Mouse (Mus musculus): Measurements from ENCODE around the gene Cited2. TPM values are rescaled to one million over a fixed set of nuclear protein-coding genes. Genes with fewer than 3 reads are reported as not detected.
A peak's percentile ranks its signal among the peaks of the same experiment; 100 is the strongest.

The Cited2 gene
- polyA plus RNA-seq (2014; fragmentation: Nextera tagmentation; extraction: Ambion mirVana), result 71.2 and 71.7 TPM in 2 replicates

DNA sequence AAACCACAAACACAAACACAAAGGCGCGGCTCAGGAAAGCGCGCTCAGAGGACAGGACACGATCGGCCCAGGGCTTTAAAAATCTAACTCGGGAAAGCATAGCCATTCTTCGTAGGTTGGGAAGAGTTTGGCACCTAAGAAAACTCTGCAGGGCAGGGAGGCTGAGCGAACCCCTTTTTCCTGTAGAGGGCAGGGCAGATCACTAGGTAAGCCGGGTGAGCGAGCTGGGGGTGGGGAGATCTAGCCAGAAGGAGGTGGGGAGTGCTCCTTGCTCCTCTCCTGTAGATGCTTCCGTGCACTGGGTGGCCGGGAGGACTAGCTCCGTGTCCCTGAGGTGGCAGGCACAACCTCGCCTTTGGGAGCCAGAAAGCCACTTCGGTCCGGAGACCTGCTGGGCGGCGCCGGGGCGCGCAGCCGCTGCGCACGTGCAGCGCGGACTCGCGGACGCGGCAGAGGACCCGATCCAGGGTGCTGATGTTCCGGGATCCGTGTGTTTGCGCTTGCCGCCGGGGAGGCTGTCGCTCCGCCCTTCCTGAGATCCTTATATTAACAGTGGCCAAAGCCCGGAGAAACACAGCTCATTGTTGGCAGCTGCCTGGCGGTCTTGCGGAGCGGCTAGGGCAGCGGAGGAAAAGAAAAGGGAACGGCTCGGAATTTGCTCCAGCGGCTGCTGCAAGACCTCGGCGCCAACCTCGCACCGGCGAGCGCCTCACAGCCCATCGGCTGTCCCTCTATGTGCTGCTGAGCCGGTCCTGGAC lies at the start of gene Cited2:
TSS of gene Cited2 (plus strand) at position 566 of the 758 bp plus-strand sequence.
- under 1% methylated on average over 55 of the region's 55 CpGs for WGBS
- DNase-seq (peak; percentile 97), ATAC-seq (ENCODE audit: low FRiP score, low TSS enrichment) (peak; percentile 85)
- Histone ChIP-seq H3K4me3 (replicated peaks; ENCODE audit: low read depth, low read length) (peak within 1 kb of the TSS; percentile 95), H3K9ac (replicated peaks; ENCODE audit: low read length) (peak within 1 kb of the TSS; percentile 98), H3K27ac (replicated peaks; ENCODE audit: low read depth, low read length) (peak within 1 kb of the TSS; percentile 100), H3K4me1 (ENCODE audit: control insufficient read depth, insufficient read depth, low read length) (peaks cover 26% of the 10 kb centered on the region), H3K9me3 (ENCODE audit: control insufficient read depth, low read length) (no peaks in the 10 kb centered on the region), H3K36me3 (ENCODE audit: control insufficient read depth, insufficient read depth, low read length) (no peaks in the 10 kb centered on the region), H3K27me3 (ENCODE audit: control insufficient read depth, insufficient read depth, low read length) (no peaks in the 10 kb centered on the region), H3K4me2 (ENCODE audit: low read length) (peak within 1 kb of the TSS; percentile 80)

DNA sequence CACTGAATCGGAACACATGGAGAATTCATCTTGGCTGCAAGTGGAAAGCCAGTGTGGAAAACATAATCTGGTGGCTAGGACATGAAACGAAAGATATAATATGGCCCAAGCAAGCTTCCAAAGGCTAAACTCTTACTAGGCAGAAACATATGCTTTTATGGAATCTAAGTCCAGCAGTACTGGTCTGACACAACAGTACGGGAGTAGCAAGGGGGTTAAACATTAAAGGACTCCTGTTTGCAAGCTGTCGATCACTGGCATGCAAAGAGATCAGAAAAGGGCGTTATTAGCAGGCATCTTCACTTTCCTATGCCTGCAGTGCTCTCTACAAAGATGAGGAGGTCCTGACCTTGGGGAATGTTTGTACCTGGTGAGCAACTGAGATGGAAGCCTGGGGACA lies 48.6 kb upstream of the Cited2 start:
- Histone ChIP-seq H3K27me3 (ENCODE audit: control insufficient read depth, insufficient read depth, low read length) (no peaks in the 10 kb centered on the region), H3K27ac (replicated peaks; ENCODE audit: low read depth, low read length) (no peak overlapping the region), H3K36me3 (ENCODE audit: control insufficient read depth, insufficient read depth, low read length) (no peaks in the 10 kb centered on the region), H3K4me3 (replicated peaks; ENCODE audit: low read depth, low read length) (no peak overlapping the region), H3K4me2 (ENCODE audit: low read length) (no peak overlapping the region), H3K9me3 (ENCODE audit: control insufficient read depth, low read length) (no peaks in the 10 kb centered on the region), H3K9ac (replicated peaks; ENCODE audit: low read length) (no peak overlapping the region), H3K4me1 (ENCODE audit: control insufficient read depth, insufficient read depth, low read length) (no peaks in the 10 kb centered on the region)
- DNase-seq (no peak), ATAC-seq (ENCODE audit: low FRiP score, low TSS enrichment) (no peak)
- 92% methylated on average over 5 of the region's 5 CpGs for WGBS

DNA sequence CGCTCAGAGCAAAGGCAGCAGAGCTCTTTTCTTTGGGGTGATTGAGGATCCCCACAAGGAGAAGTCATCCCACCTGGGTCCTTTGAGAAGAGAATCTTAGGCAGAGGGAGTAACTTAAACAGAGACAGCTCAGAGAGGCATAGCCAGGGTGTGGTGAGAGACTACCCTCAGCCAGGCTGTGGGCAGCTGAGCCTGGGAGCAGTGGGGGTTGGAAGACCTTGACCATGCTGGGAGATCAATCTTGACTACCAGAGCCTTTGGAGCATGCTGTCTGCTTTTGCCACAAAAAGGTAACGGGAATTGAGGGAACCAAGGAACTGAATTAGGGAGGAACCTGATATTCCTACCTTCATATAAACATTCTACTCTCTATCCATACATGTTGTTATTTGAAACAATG lies 48.1 kb upstream of the Cited2 start:
- Histone ChIP-seq H3K4me2 (ENCODE audit: low read length) (no peak overlapping the region), H3K27ac (replicated peaks; ENCODE audit: low read depth, low read length) (no peak overlapping the region), H3K4me3 (replicated peaks; ENCODE audit: low read depth, low read length) (no peak overlapping the region), H3K36me3 (ENCODE audit: control insufficient read depth, insufficient read depth, low read length) (no peaks in the 10 kb centered on the region), H3K4me1 (ENCODE audit: control insufficient read depth, insufficient read depth, low read length) (no peaks in the 10 kb centered on the region), H3K9me3 (ENCODE audit: control insufficient read depth, low read length) (no peaks in the 10 kb centered on the region), H3K9ac (replicated peaks; ENCODE audit: low read length) (no peak overlapping the region), H3K27me3 (ENCODE audit: control insufficient read depth, insufficient read depth, low read length) (no peaks in the 10 kb centered on the region)
- ATAC-seq (ENCODE audit: low FRiP score, low TSS enrichment) (no peak), DNase-seq (no peak)
- 97% methylated on average over 2 of the region's 2 CpGs for WGBS

DNA sequence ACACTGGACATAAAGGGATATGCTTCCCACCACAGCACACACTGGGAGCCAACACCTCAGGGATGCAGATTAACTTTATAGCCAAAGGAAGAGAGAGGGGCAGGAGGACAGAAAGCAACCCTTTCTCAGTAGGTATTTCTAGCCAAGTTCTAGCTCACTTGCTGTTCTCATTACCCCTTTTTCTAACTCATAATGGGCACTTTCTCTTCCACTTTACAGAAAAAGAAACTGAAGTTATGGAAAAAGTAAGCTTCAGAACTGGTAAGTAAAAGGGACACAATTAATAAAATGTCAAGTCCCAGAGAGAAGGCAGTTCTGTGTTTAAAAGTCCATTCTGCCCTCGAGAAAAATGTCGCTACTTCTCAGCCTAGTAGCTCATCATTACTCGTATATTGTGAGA lies 46.6 kb upstream of the Cited2 start:
- no peak overlapping the region for H3K4me2 ChIP-seq (ENCODE audit: low read length)
- H3K9me3 ChIP-seq (ENCODE audit: control insufficient read depth, low read length), result no peaks in the 10 kb centered on the region
- 85% methylated on average over 3 of the region's 3 CpGs for WGBS
- no peak overlapping the region for H3K4me3 ChIP-seq (replicated peaks; ENCODE audit: low read depth, low read length)
- no peak overlapping the region for H3K9ac ChIP-seq (replicated peaks; ENCODE audit: low read length)
- DNase-seq (no peak), ATAC-seq (ENCODE audit: low FRiP score, low TSS enrichment) (no peak)
- no peaks in the 10 kb centered on the region for H3K36me3 ChIP-seq (ENCODE audit: control insufficient read depth, insufficient read depth, low read length)
- H3K27me3 ChIP-seq (ENCODE audit: control insufficient read depth, insufficient read depth, low read length), result no peaks in the 10 kb centered on the region
- H3K4me1 ChIP-seq (ENCODE audit: control insufficient read depth, insufficient read depth, low read length), result no peaks in the 10 kb centered on the region
- no peak overlapping the region for H3K27ac ChIP-seq (replicated peaks; ENCODE audit: low read depth, low read length)

DNA sequence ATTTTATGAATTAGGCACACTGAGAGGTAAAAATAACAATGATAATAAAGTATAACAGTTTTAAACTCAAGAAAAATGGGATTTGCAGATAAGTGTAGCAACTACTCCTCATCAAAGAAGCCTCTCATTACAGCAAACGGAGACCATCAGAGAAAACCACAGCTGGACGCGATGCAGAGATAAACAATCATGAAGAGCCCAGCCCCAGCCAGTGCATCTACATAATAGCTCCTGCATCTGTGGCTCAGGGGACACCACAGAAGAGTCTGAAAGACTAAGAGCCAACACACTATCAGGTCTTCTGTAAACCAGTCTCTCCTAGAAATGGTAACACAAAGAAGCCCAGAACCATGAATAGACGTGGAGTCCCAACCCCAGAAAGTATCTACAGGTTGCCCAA lies 45.7 kb upstream of the Cited2 start:
- Histone ChIP-seq H3K27me3 (ENCODE audit: control insufficient read depth, insufficient read depth, low read length) (no peaks in the 10 kb centered on the region), H3K27ac (replicated peaks; ENCODE audit: low read depth, low read length) (no peak overlapping the region), H3K4me1 (ENCODE audit: control insufficient read depth, insufficient read depth, low read length) (no peaks in the 10 kb centered on the region), H3K4me2 (ENCODE audit: low read length) (no peak overlapping the region), H3K9me3 (ENCODE audit: control insufficient read depth, low read length) (no peaks in the 10 kb centered on the region), H3K9ac (replicated peaks; ENCODE audit: low read length) (no peak overlapping the region), H3K4me3 (replicated peaks; ENCODE audit: low read depth, low read length) (no peak overlapping the region), H3K36me3 (ENCODE audit: control insufficient read depth, insufficient read depth, low read length) (no peaks in the 10 kb centered on the region)
- ATAC-seq (ENCODE audit: low FRiP score, low TSS enrichment) (no peak), DNase-seq (no peak)
- WGBS, result 88% methylated on average over 4 of the region's 4 CpGs

DNA sequence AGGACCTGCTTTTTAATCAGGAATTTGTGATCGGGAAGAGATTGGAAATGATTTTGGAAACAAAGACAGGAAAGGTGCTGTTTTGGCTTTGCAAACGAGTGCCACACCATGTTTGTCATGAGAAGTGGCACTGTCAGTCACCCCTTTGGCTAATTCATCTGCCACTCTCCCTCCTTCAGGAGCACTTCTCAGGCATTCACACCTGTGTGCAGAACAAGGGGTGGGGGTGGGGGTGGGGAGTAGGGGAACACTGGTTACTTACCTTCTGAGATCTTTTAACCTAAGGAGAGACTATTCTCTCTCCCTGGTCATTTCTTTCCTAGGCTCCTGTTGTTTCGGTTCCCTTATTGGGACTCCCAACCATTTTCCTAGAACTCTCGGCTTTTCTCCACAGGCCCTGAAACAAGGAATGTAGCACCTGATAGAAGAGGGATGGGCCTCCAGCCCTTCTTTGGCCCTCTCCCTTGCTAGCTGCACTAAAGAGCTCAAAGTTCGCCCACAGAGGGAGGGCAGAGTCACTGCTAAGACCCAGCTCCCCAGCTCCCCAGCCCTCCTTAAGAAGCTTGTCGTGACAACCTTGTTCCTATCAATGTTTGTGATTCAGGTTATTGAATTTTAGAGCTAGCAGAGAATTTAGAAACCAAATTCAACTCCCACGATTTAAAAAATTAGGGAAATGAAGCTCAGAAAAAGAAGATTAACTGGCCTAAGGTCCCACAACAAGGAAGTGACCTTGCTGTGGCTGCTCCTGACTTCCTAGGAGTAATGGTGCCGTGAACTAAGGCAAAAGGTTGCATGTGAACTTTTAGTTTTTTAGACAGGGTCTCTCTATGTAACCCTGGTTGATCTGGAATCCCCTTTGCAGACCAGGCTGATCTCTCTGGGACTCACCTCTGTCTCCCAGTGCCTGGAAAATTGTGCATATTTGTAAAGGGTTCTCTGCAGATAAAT lies 42.3 kb upstream of the Cited2 start:
- Histone ChIP-seq H3K4me1 (ENCODE audit: control insufficient read depth, insufficient read depth, low read length) (no peaks in the 10 kb centered on the region), H3K27ac (replicated peaks; ENCODE audit: low read depth, low read length) (no peak overlapping the region), H3K9me3 (ENCODE audit: control insufficient read depth, low read length) (no peaks in the 10 kb centered on the region), H3K36me3 (ENCODE audit: control insufficient read depth, insufficient read depth, low read length) (no peaks in the 10 kb centered on the region), H3K27me3 (ENCODE audit: control insufficient read depth, insufficient read depth, low read length) (no peaks in the 10 kb centered on the region), H3K9ac (replicated peaks; ENCODE audit: low read length) (no peak overlapping the region), H3K4me3 (replicated peaks; ENCODE audit: low read depth, low read length) (no peak overlapping the region), H3K4me2 (ENCODE audit: low read length) (no peak overlapping the region)
- DNase-seq (no peak), ATAC-seq (ENCODE audit: low FRiP score, low TSS enrichment) (no peak)
- WGBS, result 83% methylated on average over 8 of the region's 8 CpGs

DNA sequence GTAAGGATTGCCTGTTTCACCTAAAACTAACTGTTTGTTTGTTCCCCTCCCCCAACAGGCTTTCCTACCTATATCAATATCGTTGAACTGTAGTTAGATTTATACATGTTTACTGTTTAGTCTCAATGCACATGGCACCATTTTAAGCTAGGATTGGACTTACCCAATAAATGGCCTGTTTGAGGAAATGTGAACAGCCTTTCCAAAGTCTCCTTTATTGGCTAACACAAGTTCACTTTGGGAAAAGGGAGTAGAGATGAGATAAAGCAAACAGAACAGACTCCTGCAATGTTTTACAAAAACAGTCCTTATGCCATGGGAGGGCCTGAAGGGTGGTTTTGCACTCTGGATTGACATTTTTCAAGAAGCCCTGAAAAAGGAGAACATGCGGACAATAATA lies 41.6 kb upstream of the Cited2 start:
- DNase-seq (no peak), ATAC-seq (ENCODE audit: low FRiP score, low TSS enrichment) (no peak)
- no peak overlapping the region for H3K9ac ChIP-seq (replicated peaks; ENCODE audit: low read length)
- H3K4me2 ChIP-seq (ENCODE audit: low read length), result no peak overlapping the region
- no peaks in the 10 kb centered on the region for H3K9me3 ChIP-seq (ENCODE audit: control insufficient read depth, low read length)
- H3K27me3 ChIP-seq (ENCODE audit: control insufficient read depth, insufficient read depth, low read length), result no peaks in the 10 kb centered on the region
- H3K36me3 ChIP-seq (ENCODE audit: control insufficient read depth, insufficient read depth, low read length), result no peaks in the 10 kb centered on the region
- no peaks in the 10 kb centered on the region for H3K4me1 ChIP-seq (ENCODE audit: control insufficient read depth, insufficient read depth, low read length)
- 94% methylated on average over 2 of the region's 2 CpGs for whole genome bisulfite sequencing
- no peak overlapping the region for H3K27ac ChIP-seq (replicated peaks; ENCODE audit: low read depth, low read length)
- no peak overlapping the region for H3K4me3 ChIP-seq (replicated peaks; ENCODE audit: low read depth, low read length)

DNA sequence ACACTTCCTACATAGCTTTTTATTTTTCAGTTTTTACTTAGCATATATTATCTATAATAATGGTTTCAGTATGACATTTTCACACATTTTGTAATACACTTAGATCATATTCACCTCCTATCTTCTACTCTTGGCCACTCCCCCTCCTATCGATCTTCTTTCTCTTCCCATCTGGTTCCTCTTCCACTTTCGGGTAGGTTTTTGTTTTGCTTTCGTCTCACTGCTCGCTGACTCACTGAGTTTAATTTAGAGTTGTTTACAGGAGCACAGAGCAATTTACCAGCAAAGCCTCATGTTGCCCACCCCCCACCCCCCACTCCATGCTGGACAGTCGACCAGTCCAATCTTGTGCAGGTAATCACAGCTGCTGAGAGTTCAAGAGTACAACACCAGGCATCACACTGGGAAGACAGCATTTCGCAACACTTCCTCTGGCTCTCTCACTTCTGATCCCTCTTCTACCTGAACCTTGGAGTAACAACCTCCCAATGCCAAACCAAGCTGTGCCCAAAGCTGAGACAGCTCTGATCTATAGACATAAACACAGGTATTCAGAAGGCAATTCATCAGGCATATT lies 39.1 kb upstream of the Cited2 start:
- H3K27ac ChIP-seq (replicated peaks; ENCODE audit: low read depth, low read length), result no peak overlapping the region
- no peaks in the 10 kb centered on the region for H3K27me3 ChIP-seq (ENCODE audit: control insufficient read depth, insufficient read depth, low read length)
- H3K4me3 ChIP-seq (replicated peaks; ENCODE audit: low read depth, low read length), result no peak overlapping the region
- no peaks in the 10 kb centered on the region for H3K4me1 ChIP-seq (ENCODE audit: control insufficient read depth, insufficient read depth, low read length)
- DNase-seq (no peak), ATAC-seq (ENCODE audit: low FRiP score, low TSS enrichment) (no peak)
- WGBS, result 90% methylated on average over 6 of the region's 6 CpGs
- no peaks in the 10 kb centered on the region for H3K9me3 ChIP-seq (ENCODE audit: control insufficient read depth, low read length)
- no peaks in the 10 kb centered on the region for H3K36me3 ChIP-seq (ENCODE audit: control insufficient read depth, insufficient read depth, low read length)
- no peak overlapping the region for H3K9ac ChIP-seq (replicated peaks; ENCODE audit: low read length)
- no peak overlapping the region for H3K4me2 ChIP-seq (ENCODE audit: low read length)

Measured in midbrain, embryonic 14.5 days (tissue).